Mouse (Mus musculus) myocyte (in vitro differentiated cells): Measurements from ENCODE around the gene Olfr353. TPM values are rescaled to one million over a fixed set of nuclear protein-coding genes. Genes with fewer than 3 reads are reported as not detected.

Source experiments
- H3K27me3 ChIP-seq: one replicate; pipeline ENCODE4 v1.6.1; 2011; ENCODE audit not compliant: control insufficient read depth, insufficient read depth, insufficient read length
- H3K36me3 ChIP-seq: one replicate; pipeline ENCODE4 v1.6.1; 2011; ENCODE audit not compliant: control insufficient read depth, insufficient read depth
- H3K4me2 ChIP-seq: one replicate; pipeline ENCODE4 v1.6.1; 2011; ENCODE audit warnings: low read depth, control low read depth
- H3K4me3 ChIP-seq: one replicate; pipeline ENCODE4 v1.5.1; 2011; ENCODE audit warnings: mild to moderate bottlenecking, control low read depth, moderate library complexity
- H3K79me2 ChIP-seq: one replicate; pipeline ENCODE4 v1.6.1; 2011; ENCODE audit not compliant: control insufficient read depth, insufficient read depth
- H3ac ChIP-seq: one replicate; pipeline ENCODE4 v1.6.1; 2011; ENCODE audit not compliant: control insufficient read depth, insufficient read length
- CEBPB ChIP-seq: IDR thresholded peaks from 2 replicates; pipeline ENCODE4 v1.6.1; 2011; ENCODE audit warnings: mild to moderate bottlenecking, moderate library complexity; ENCODE audit not compliant: poor library complexity, insufficient read depth, severe bottlenecking
- E2F4 ChIP-seq: IDR thresholded peaks from one replicate; pipeline ENCODE4 v1.6.1; 2011; ENCODE audit warnings: mild to moderate bottlenecking, control low read depth, moderate library complexity; ENCODE audit not compliant: insufficient read depth
- MAX ChIP-seq: IDR thresholded peaks from one replicate; pipeline ENCODE4 v1.6.1; 2011; ENCODE audit warnings: low read depth, mild to moderate bottlenecking, control low read depth
- MYOD1 ChIP-seq, 3 experiments: IDR thresholded peaks; one replicate each; pipeline ENCODE4 v1.6.1; 2011; ENCODE audit warnings: control low read depth in 2 of 3, low read depth in 2 of 3, mild to moderate bottlenecking in 2 of 3, moderate library complexity in 1 of 3; ENCODE audit not compliant: insufficient read length in 2 of 3, control insufficient read depth in 1 of 3
- MYOG ChIP-seq, 3 experiments: IDR thresholded peaks; one replicate each; pipeline ENCODE4 v1.6.1; 2011; ENCODE audit warnings: control low read depth in 2 of 3, low read depth in 2 of 3, mild to moderate bottlenecking in 2 of 3; ENCODE audit not compliant: insufficient read length in 2 of 3, control insufficient read depth in 1 of 3, insufficient read depth in 1 of 3
- POLR2A ChIP-seq: IDR thresholded peaks from one replicate; pipeline ENCODE4 v1.6.1; 2011; ENCODE audit warnings: low read depth, mild to moderate bottlenecking, control low read depth, moderate library complexity; ENCODE audit not compliant: insufficient read length
- POLR2AphosphoS2 ChIP-seq: IDR thresholded peaks from one replicate; pipeline ENCODE4 v1.6.1; 2011; ENCODE audit warnings: low read depth, control low read depth; ENCODE audit not compliant: insufficient read length
- REST ChIP-seq: IDR thresholded peaks from one replicate; pipeline ENCODE4 v1.6.1; 2011; ENCODE audit warnings: mild to moderate bottlenecking, control low read depth, moderate library complexity; ENCODE audit not compliant: insufficient read depth, insufficient read length
- SRF ChIP-seq: IDR thresholded peaks from one replicate; pipeline ENCODE4 v1.6.1; 2011; ENCODE audit warnings: low read depth; ENCODE audit not compliant: control insufficient read depth, insufficient read length
- TCF12 ChIP-seq: IDR thresholded peaks from one replicate; pipeline ENCODE4 v1.6.1; 2011; ENCODE audit warnings: mild to moderate bottlenecking, control low read depth; ENCODE audit not compliant: poor library complexity, insufficient read depth, severe bottlenecking
- TCF3 ChIP-seq: IDR thresholded peaks from one replicate; pipeline ENCODE4 v1.6.1; 2011; ENCODE audit warnings: low read depth, control low read depth; ENCODE audit not compliant: insufficient read length
- USF1 ChIP-seq: IDR thresholded peaks from one replicate; pipeline ENCODE4 v1.6.1; 2011; ENCODE audit warnings: low read depth, mild to moderate bottlenecking, control low read depth, moderate library complexity
- polyA plus RNA-seq: library from polyadenylated mRNA; unstranded; fragments of >200 nt; fragmentation: generic; extraction: Trizol; gene quantifications from one replicate; pipeline ENCODE4 v1.2.1, GENCODE M21; 2012; ENCODE audit warnings: missing spikeins

Gene Olfr353
- polyA plus RNA-seq, 1 experiment, result not detected

DNA sequence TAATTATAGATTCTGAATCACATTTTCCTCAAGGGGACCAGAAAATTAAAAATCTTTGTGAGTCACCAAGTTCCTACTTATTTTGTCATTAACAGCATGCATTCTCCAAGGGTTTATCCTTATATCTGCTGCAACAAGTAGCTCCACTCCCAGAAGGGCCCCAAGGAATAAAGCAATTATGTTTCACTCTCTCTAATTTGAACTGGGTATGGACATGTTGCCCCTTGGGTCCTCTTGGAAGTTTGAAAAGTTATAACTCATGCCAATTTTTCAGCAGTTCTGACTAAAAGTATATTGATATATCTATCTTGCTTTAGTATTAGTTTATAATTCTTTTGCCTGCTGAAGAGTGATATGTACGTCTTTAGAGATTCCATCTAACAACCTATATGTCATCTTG is 24.6 kb downstream of the Olfr353 start, which contains the start of gene Olfr352:
TSS of gene Olfr352 (plus strand) at position 301 of the 400 bp plus-strand sequence.
- Histone ChIP-seq H3K27me3 (no peaks in the 10 kb centered on the region), H3K36me3 (no peaks in the 10 kb centered on the region), H3K79me2 (no peaks in the 10 kb centered on the region), H3ac (no peak within 1 kb of the TSS), H3K4me2 (no peak within 1 kb of the TSS), H3K4me3 (no peak within 1 kb of the TSS)
- TF ChIP-seq E2F4 (no peak), REST (no peak), CEBPB (no peak), MYOD1 (IDR thresholded peaks at IDR 0.05; ENCODE audit: control insufficient read depth in 1 of 3, insufficient read length in 2 of 3, low read depth in 2 of 3) (no peak), USF1 (no peak), MAX (no peak), MYOG (IDR thresholded peaks at IDR 0.05; ENCODE audit: control insufficient read depth in 1 of 3, insufficient read depth in 1 of 3, insufficient read length in 2 of 3, low read depth in 2 of 3) (no peak), POLR2AphosphoS2 (no peak), SRF (no peak), TCF3 (no peak), TCF12 (no peak), POLR2A (no peak)

DNA sequence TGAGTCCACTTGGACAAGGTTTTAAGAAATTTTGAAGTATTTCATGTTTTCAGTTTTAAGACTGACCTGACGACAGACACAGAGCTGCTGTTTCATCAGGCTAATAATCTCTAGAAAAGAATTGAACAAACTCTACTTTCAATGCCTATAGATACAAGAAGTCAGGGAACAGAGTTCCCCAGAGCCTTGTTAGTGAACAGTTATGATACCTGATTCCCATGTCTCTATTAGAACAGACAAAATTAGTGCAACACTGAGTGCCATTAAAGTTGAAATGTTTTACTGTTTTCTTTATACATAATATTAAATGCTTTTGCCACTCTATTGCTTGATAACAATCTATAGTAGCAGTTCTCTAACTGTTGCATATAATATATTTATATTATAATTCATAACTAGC is 30.2 kb downstream of the Olfr353 start, which contains the start of gene Olfr351:
TSS of gene Olfr351 (minus strand) at position 101 of the 400 bp plus-strand sequence.
- Histone ChIP-seq H3K4me3 (no peak within 1 kb of the TSS), H3ac (no peak within 1 kb of the TSS), H3K27me3 (no peaks in the 10 kb centered on the region), H3K36me3 (no peaks in the 10 kb centered on the region), H3K4me2 (no peak within 1 kb of the TSS), H3K79me2 (no peaks in the 10 kb centered on the region)
- TF ChIP-seq USF1 (no peak), POLR2A (no peak), SRF (no peak), MYOG (IDR thresholded peaks at IDR 0.05; ENCODE audit: control insufficient read depth in 1 of 3, insufficient read depth in 1 of 3, insufficient read length in 2 of 3, low read depth in 2 of 3) (no peak), TCF12 (no peak), POLR2AphosphoS2 (no peak), TCF3 (no peak), MYOD1 (IDR thresholded peaks at IDR 0.05; ENCODE audit: control insufficient read depth in 1 of 3, insufficient read length in 2 of 3, low read depth in 2 of 3) (no peak), MAX (no peak), REST (no peak), CEBPB (no peak), E2F4 (no peak)

DNA sequence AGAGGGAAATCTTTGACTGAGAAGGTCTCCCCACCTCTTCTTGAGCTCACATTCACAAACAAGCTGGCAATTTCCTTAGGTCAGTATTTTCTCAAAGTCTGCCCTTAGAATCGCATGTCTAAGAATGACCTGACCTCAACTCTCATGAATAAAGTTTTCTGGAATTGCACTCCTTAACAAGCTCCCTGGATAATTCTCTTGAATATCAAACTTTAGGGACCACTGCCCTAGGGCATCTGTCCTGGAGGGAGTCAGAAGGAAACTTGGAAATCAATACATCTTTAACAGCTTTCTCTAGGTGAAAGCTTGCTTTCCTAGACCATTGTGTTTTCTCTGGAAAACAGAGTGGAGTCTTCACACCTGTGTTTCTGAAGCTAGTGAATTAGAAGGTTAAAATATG is 46.7 kb downstream of the Olfr353 start, which contains the start of gene Olfr350:
TSS of gene Olfr350 (plus strand) at position 301 of the 400 bp plus-strand sequence.
- TF ChIP-seq CEBPB (no peak), REST (no peak), SRF (no peak), POLR2AphosphoS2 (no peak), E2F4 (no peak)
- Histone ChIP-seq H3K4me3 (no peak within 1 kb of the TSS), H3K27me3 (no peaks in the 10 kb centered on the region), H3K79me2 (no peaks in the 10 kb centered on the region), H3K36me3 (no peaks in the 10 kb centered on the region), H3ac (no peak within 1 kb of the TSS), H3K4me2 (no peak within 1 kb of the TSS)

Other genes with a start within 250 kb of the Olfr353 start
- not detected for gene Olfr346, start 207.1 kb downstream of the Olfr353 start, polyA plus RNA-seq
- gene Olfr347, start 161.0 kb downstream of the Olfr353 start, polyA plus RNA-seq, result not detected
- not detected for gene Olfr348, start 108.7 kb downstream of the Olfr353 start, polyA plus RNA-seq
- not detected for gene Olfr50, start 102.4 kb downstream of the Olfr353 start, polyA plus RNA-seq
- gene Olfr3, start 75.9 kb downstream of the Olfr353 start, polyA plus RNA-seq, result not detected
- gene Olfr350, start 46.6 kb downstream of the Olfr353 start, polyA plus RNA-seq, result not detected
- not detected for gene Olfr351, start 30.3 kb downstream of the Olfr353 start, polyA plus RNA-seq
- not detected for gene Olfr352, start 24.5 kb downstream of the Olfr353 start, polyA plus RNA-seq
- gene Olfr354, start 12.7 kb upstream of the Olfr353 start, polyA plus RNA-seq, result not detected
- gene Olfr355, start 36.0 kb upstream of the Olfr353 start, polyA plus RNA-seq, result not detected
- not detected for gene Olfr356, start 44.2 kb upstream of the Olfr353 start, polyA plus RNA-seq
- gene Olfr357, start 100.9 kb upstream of the Olfr353 start, polyA plus RNA-seq, result not detected
- not detected for gene Olfr358, start 116.4 kb upstream of the Olfr353 start, polyA plus RNA-seq
- gene Olfr360, start 172.8 kb upstream of the Olfr353 start, polyA plus RNA-seq, result not detected
- gene Olfr361, start 196.4 kb upstream of the Olfr353 start, polyA plus RNA-seq, result not detected
- gene Olfr362, start 225.0 kb upstream of the Olfr353 start, polyA plus RNA-seq, result not detected
- gene Olfr364-ps1, start 246.4 kb upstream of the Olfr353 start, polyA plus RNA-seq, result not detected